In genomic region chr14:79259062-79259779, GRCm38 (mm10) we compare ENCODE assay signal across 48 mouse cellular contexts. TPM values are rescaled to one million over a fixed set of nuclear protein-coding genes. Genes with fewer than 3 reads are reported as not detected.
"Had no signal": no experiment of that assay in that cellular context is flagged by ENCODE, and none has a peak within 500 bp of the region (broad histone marks: within the 10 kb centered on the region; RNA-seq: fewer than 3 reads in every experiment).

No protein-coding gene starts in this region.

- H3K27ac ChIP-seq: limb, embryonic 10.5 days; limb, embryonic 12.5 days; limb, embryonic 13.5 days; limb, embryonic 15.5 days; liver, embryonic 12.5 days; liver, embryonic 13.5 days; liver, embryonic 14.5 days; liver, embryonic 15.5 days; lung, embryonic 15.5 days; macrophage; midbrain, embryonic 10.5 days; midbrain, embryonic 12.5 days; midbrain, embryonic 13.5 days; midbrain, embryonic 15.5 days; neural tube, embryonic 12.5 days; neural tube, embryonic 13.5 days had no signal

- ATAC-seq: liver, embryonic 12.5 days; liver, postnatal 0 days; lung, postnatal 0 days; midbrain, embryonic 13.5 days; midbrain, embryonic 15.5 days; midbrain, embryonic 16.5 days had no signal

- H3K4me3 ChIP-seq: limb, embryonic 10.5 days; limb, embryonic 12.5 days; limb, embryonic 13.5 days; limb, embryonic 15.5 days; liver, embryonic 12.5 days; liver, embryonic 13.5 days; liver, embryonic 15.5 days; lung, embryonic 15.5 days; megakaryocyte, embryonic 14.5 days; midbrain, embryonic 10.5 days; midbrain, embryonic 12.5 days; midbrain, embryonic 13.5 days; midbrain, embryonic 15.5 days; myocyte; neural tube, embryonic 12.5 days; neural tube, embryonic 13.5 days had no signal

- H3K4me1 ChIP-seq: limb, embryonic 12.5 days; limb, embryonic 13.5 days; limb, embryonic 15.5 days; liver, embryonic 12.5 days; liver, embryonic 13.5 days; liver, embryonic 15.5 days; midbrain, embryonic 10.5 days; midbrain, embryonic 12.5 days; midbrain, embryonic 13.5 days; midbrain, embryonic 15.5 days; neural tube, embryonic 12.5 days; neural tube, embryonic 13.5 days had no signal

- H3K27me3 ChIP-seq: limb, embryonic 12.5 days; limb, embryonic 13.5 days; limb, embryonic 15.5 days; liver, embryonic 12.5 days; liver, embryonic 15.5 days; lung, embryonic 15.5 days; midbrain, embryonic 12.5 days; midbrain, embryonic 13.5 days; midbrain, embryonic 15.5 days; neural tube, embryonic 12.5 days; neural tube, embryonic 13.5 days had no signal

- H3K9me3 ChIP-seq: limb, embryonic 10.5 days; limb, embryonic 12.5 days; limb, embryonic 13.5 days; limb, embryonic 15.5 days; liver, embryonic 12.5 days; liver, embryonic 13.5 days; liver, embryonic 15.5 days; lung, embryonic 15.5 days; megakaryocyte, embryonic 14.5 days; midbrain, embryonic 10.5 days; midbrain, embryonic 12.5 days; midbrain, embryonic 13.5 days; midbrain, embryonic 15.5 days; neural tube, embryonic 12.5 days; neural tube, embryonic 13.5 days had no signal

- H3K36me3 ChIP-seq: limb, embryonic 10.5 days; limb, embryonic 12.5 days; limb, embryonic 13.5 days; limb, embryonic 15.5 days; liver, embryonic 12.5 days; liver, embryonic 13.5 days; liver, embryonic 15.5 days; lung, embryonic 15.5 days; midbrain, embryonic 10.5 days; midbrain, embryonic 12.5 days; midbrain, embryonic 13.5 days; midbrain, embryonic 15.5 days; neural tube, embryonic 12.5 days; neural tube, embryonic 13.5 days had no signal

- H3K4me2 ChIP-seq: limb, embryonic 12.5 days; limb, embryonic 13.5 days; limb, embryonic 15.5 days; liver, embryonic 11.5 days; liver, embryonic 12.5 days; liver, embryonic 13.5 days; liver, embryonic 15.5 days; lung, embryonic 14.5 days; lung, embryonic 15.5 days; midbrain, embryonic 11.5 days; midbrain, embryonic 12.5 days; midbrain, embryonic 13.5 days; midbrain, embryonic 15.5 days; neural tube, embryonic 12.5 days; neural tube, embryonic 13.5 days had no signal

- H3K9ac ChIP-seq: limb, embryonic 12.5 days; limb, embryonic 13.5 days; limb, embryonic 15.5 days; liver, embryonic 12.5 days; liver, embryonic 13.5 days; liver, embryonic 14.5 days; liver, embryonic 15.5 days; liver, postnatal 0 days; lung, embryonic 14.5 days; lung, embryonic 15.5 days; midbrain, embryonic 12.5 days; midbrain, embryonic 13.5 days; midbrain, embryonic 15.5 days; neural tube, embryonic 12.5 days; neural tube, embryonic 13.5 days had no signal

- DNase-seq: left cerebral cortex, postnatal 4 days; liver; liver, embryonic 13.5 days; liver, postnatal 0 days; lung, adult 18-20 months; lung, adult 2 months; lung, embryonic 14.5 days; lung, postnatal 10 days; lung, postnatal 14 days; lung, postnatal 36 days; lung, postnatal 4 days; midbrain, embryonic 14.5 days had no signal

RNA-seq across cellular contexts. Expression of gene Zfp957, which starts 12.1 kb away (rescaled TPM):
- total RNA-seq: left cerebral cortex, postnatal 10 days; left cerebral cortex, postnatal 14 days; left cerebral cortex, postnatal 25 days; left cerebral cortex, postnatal 36 days; left cerebral cortex, postnatal 4 days; liver, adult 2 months; megakaryocyte progenitor cell, adult 5-6 weeks; megakaryocyte, adult 5-6 weeks; megakaryocyte-erythroid progenitor cell, adult 5-6 weeks; midbrain, postnatal 0 days; monocyte, adult 5-6 weeks had no signal
- polyA plus RNA-seq: limb, embryonic 10.5 days; limb, embryonic 11.5 days; limb, embryonic 12.5 days; limb, embryonic 13.5 days; limb, embryonic 14.5 days; limb, embryonic 15.5 days; liver, adult 2 months; liver, embryonic 11.5 days; liver, embryonic 12.5 days; liver, embryonic 13.5 days; liver, embryonic 14.5 days; liver, embryonic 15.5 days; liver, embryonic 16.5 days; liver, postnatal 0 days; lung, adult 2 months; lung, embryonic 14.5 days; lung, embryonic 15.5 days; lung, embryonic 16.5 days; lung, postnatal 0 days; macrophage; midbrain, embryonic 10.5 days; midbrain, embryonic 11.5 days; midbrain, embryonic 12.5 days; midbrain, embryonic 13.5 days; midbrain, embryonic 14.5 days; midbrain, embryonic 16.5 days; myocyte; neural tube, embryonic 11.5 days; neural tube, embryonic 12.5 days; neural tube, embryonic 13.5 days had no signal
